Mouse (Mus musculus): ENCODE data around the gene 5730455P16Rik. TPM values are rescaled to one million over a fixed set of nuclear protein-coding genes. Genes with fewer than 3 reads are reported as not detected.

5730455P16Rik gene
- polyA plus RNA-seq (2012; ENCODE audit: low replicate concordance), result 3.6 and 7.3 TPM in 2 replicates

GRCm38 (mm10) chr11:80377712-80378451, at the start of gene 5730455P16Rik:
Gene 5730455P16Rik, minus strand, starts transcription at chr11:80378034.

GRCm38 (mm10) chr11:80383019-80383625, 5.3 kb upstream of the 5730455P16Rik start, which contains the start of gene Zfp207:
Gene Zfp207, plus strand, starts transcription at chr11:80383279.

Other genes with a start within 250 kb of the 5730455P16Rik start
- 0.34 and 0.71 TPM in 2 replicates for gene Tefm, start 235.9 kb downstream of the 5730455P16Rik start, polyA plus RNA-seq (2012; ENCODE audit: low replicate concordance)
- 7.6 and 24.5 TPM in 2 replicates for gene Adap2, start 223.9 kb downstream of the 5730455P16Rik start, polyA plus RNA-seq (2012; ENCODE audit: low replicate concordance)
- 14.6 and 21.4 TPM in 2 replicates for gene Rnf135, start 194.2 kb downstream of the 5730455P16Rik start, polyA plus RNA-seq (2012; ENCODE audit: low replicate concordance)
- gene Rhot1, start 169.0 kb downstream of the 5730455P16Rik start, polyA plus RNA-seq (2012; ENCODE audit: low replicate concordance), result 4.1 and 5.1 TPM in 2 replicates
- 0.16 and 0.97 TPM in 2 replicates for gene Rhbdl3, start 77.1 kb downstream of the 5730455P16Rik start, polyA plus RNA-seq (2012; ENCODE audit: low replicate concordance)
- 12.6 and 59.3 TPM in 2 replicates for gene Zfp207, start 5.2 kb upstream of the 5730455P16Rik start, polyA plus RNA-seq (2012; ENCODE audit: low replicate concordance)
- 26.4 and 46.9 TPM in 2 replicates for gene Psmd11, start 50.6 kb upstream of the 5730455P16Rik start, polyA plus RNA-seq (2012; ENCODE audit: low replicate concordance)
- 15.6 and 61.2 TPM in 2 replicates for gene Cdk5r1, start 99.0 kb upstream of the 5730455P16Rik start, polyA plus RNA-seq (2012; ENCODE audit: low replicate concordance)